Mouse (Mus musculus) heart, adult 8-10 months (tissue): ENCODE data around the gene Akr7a5. TPM values are rescaled to one million over a fixed set of nuclear protein-coding genes. Genes with fewer than 3 reads are reported as not detected.
A peak's percentile ranks its signal among the peaks of the same experiment; 100 is the strongest.

ENCODE experiments used
- DNase-seq: peaks from one replicate; pipeline ENCODE4 v3.0.0; 2022; ENCODE audit warnings: low spot score
- total RNA-seq, 4 experiments: library from RNA; stranded (reverse); gene quantifications; 2 replicates each; pipeline ENCODE4 v1.2.4; 2022

Akr7a5 gene
- total RNA-seq, result 10 to 100 TPM; 51.6 to 59.7 (median 56.5) TPM

GRCm38 (mm10) chr4:139310171-139310898, at the start of gene Akr7a5, which contains the start of gene Pqlc2:
Akr7a5 (plus strand) TSS chr4:139310744.
Pqlc2 (minus strand) TSS chr4:139310708.
- peak; percentile 97 for DNase-seq

GRCm38 (mm10) chr4:139262981-139263380, 47.6 kb upstream of the Akr7a5 start:
- no peak for DNase-seq

- DNase-seq, result no peak
Measured at GRCm38 (mm10) chr4:139265783-139266499, 44.6 kb upstream of the Akr7a5 start.

GRCm38 (mm10) chr4:139266500-139266865, 44.1 kb upstream of the Akr7a5 start:
- no peak for DNase-seq

GRCm38 (mm10) chr4:139267335-139267734, 43.2 kb upstream of the Akr7a5 start:
- no peak for DNase-seq

- no peak for DNase-seq
Measured at GRCm38 (mm10) chr4:139268242-139268641, 42.3 kb upstream of the Akr7a5 start.

- no peak for DNase-seq
Measured at GRCm38 (mm10) chr4:139270168-139270567, 40.4 kb upstream of the Akr7a5 start.

GRCm38 (mm10) chr4:139271562-139271961, 39.0 kb upstream of the Akr7a5 start:
- no peak for DNase-seq

- no peak for DNase-seq
Measured at GRCm38 (mm10) chr4:139272951-139273680, 37.4 kb upstream of the Akr7a5 start.

- DNase-seq, result no peak
Measured at GRCm38 (mm10) chr4:139274573-139274972, 36.0 kb upstream of the Akr7a5 start.

- DNase-seq, result no peak
Measured at GRCm38 (mm10) chr4:139276411-139276810, 34.1 kb upstream of the Akr7a5 start.

GRCm38 (mm10) chr4:139280530-139280929, 30.0 kb upstream of the Akr7a5 start:
- no peak for DNase-seq

GRCm38 (mm10) chr4:139281791-139282345, 28.7 kb upstream of the Akr7a5 start:
- DNase-seq, result no peak

GRCm38 (mm10) chr4:139282955-139283417, 27.6 kb upstream of the Akr7a5 start:
- peak; percentile 38 for DNase-seq

GRCm38 (mm10) chr4:139284877-139285276, 25.7 kb upstream of the Akr7a5 start:
- no peak for DNase-seq

- no peak for DNase-seq
Measured at GRCm38 (mm10) chr4:139286234-139286633, 24.3 kb upstream of the Akr7a5 start.

- peak; percentile 91 for DNase-seq
Measured at GRCm38 (mm10) chr4:139287122-139287863, 23.3 kb upstream of the Akr7a5 start.

- DNase-seq, result no peak
Measured at GRCm38 (mm10) chr4:139289017-139289416, 21.5 kb upstream of the Akr7a5 start.

GRCm38 (mm10) chr4:139291099-139291498, 19.4 kb upstream of the Akr7a5 start:
- no peak for DNase-seq

- DNase-seq, result no peak
Measured at GRCm38 (mm10) chr4:139292038-139292437, 18.5 kb upstream of the Akr7a5 start.

GRCm38 (mm10) chr4:139297566-139297965, 13.0 kb upstream of the Akr7a5 start:
- peak; percentile 45 for DNase-seq
